Mouse (Mus musculus) subcutaneous adipose tissue, adult 2 months (tissue): ENCODE measurements around the gene Smg9. TPM values are rescaled to one million over a fixed set of nuclear protein-coding genes. Genes with fewer than 3 reads are reported as not detected.

Experiments
- polyA plus RNA-seq: library from polyadenylated mRNA; depleted of rRNA; stranded (reverse); fragments of >200 nt; gene quantifications from 2 replicates; pipeline ENCODE4 v1.2.3, GENCODE M21; 2012; ENCODE audit warnings: low replicate concordance; rRNA removed

Gene Smg9
- 41.9 and 55.8 TPM in 2 replicates for polyA plus RNA-seq

DNA sequence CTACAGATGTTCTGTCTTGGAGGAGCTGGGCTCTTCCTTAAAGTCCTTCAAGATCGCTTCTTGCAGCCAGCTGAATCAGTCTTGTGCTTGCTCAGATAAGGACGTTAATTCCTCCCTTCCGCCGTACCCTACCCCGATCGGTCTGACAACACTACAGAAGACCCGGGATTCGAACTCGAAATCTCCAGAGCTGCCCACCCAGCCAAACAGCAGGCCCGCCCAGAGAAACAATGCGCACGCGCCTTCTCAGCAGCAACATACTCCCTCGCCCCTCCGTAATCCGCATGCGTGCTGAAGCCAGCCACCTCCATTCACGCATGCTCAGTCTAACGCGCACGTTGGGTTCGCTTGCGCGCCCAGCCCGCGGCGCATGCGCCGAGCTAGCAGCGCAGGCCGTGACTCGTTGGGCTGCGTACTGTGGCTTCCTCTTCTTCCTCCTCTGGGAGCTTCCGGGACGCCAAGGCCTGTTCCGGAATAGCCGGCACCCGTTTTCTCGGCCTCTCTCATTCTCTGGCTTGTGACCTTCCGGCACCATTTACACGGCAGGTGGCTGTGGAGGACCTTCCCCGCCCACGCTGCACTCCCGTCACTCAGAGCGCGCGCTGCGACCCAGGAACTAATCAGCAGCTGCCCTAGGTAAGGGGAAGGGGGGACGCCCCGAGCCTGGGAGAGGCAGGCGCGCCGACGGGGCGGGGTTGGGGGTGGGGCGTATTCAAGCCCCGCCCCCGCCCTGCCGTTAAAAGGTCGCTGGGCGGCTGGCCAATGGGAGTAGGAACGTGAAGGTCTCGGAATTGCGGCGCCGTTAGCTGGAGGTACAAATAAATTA is at the start of gene Smg9:
Smg9 (plus strand) TSS at position 364 of the 826 bp plus-strand sequence.

DNA sequence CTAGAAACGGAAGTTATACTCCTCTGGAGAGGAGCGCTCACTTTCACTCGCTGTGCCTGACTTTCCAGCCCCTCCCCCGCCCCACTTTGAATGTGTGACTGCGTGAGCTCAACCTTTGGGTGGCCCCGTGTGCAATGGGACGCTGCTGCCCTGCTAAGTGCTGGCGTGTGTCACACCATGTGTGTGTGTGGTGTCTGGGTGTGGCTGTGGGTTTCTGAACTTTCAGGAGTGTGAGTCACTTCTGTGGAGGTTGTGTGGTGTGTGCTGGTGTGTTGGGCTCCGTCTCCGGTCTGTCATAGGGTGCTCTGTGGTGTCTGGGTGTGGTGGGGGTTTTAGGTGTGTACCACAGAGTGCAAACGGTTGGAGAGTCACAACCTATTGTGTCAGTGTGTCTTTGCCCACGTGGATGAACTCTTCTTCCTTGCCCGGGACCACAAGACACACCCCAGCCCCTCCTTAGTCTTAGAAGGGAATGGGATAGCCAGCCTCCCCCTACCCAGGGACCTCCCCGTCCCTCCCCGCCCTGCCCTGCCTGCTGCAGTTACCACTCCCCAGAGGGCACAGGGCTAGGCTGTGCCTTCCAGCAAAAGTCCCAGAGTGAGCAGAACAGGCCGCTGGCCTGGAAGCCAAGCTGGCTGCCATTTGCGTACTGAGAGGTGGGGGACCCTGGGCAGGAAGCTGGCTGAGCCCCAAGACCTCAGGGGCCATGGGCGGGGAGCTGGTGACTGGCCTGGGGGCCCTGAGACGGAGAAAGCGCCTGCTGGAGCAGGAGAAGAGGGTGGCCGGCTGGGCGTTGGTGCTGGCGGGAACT is 29.5 kb upstream of the Smg9 start, which contains the start of gene Kcnn4:
Kcnn4 (plus strand) TSS at position 533 of the 811 bp plus-strand sequence.

DNA sequence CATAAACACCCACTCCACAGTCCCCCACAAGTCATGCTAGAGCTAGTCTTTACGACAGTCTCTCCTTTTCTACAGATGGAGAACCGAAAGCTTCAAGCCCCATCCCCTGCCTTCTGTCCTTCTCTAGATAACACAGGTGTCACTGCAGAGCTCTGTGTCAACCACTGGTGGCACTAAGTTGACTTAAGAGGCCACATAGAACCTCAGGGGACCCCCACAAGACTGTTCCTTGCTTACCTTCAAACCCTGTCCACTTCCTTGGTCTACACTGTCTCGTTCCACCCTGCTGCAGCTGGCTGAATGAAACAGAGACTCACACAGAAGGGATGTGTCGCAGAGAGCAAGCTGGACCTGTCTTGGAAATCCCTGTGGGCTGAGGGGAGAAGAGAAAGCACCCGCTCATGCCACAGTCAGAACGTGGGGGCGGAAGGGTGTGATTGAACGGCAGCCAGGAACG is 52.5 kb downstream of the Smg9 start, which contains the start of gene Irgc1:
Irgc1 (minus strand) TSS at position 443 of the 457 bp plus-strand sequence.

DNA sequence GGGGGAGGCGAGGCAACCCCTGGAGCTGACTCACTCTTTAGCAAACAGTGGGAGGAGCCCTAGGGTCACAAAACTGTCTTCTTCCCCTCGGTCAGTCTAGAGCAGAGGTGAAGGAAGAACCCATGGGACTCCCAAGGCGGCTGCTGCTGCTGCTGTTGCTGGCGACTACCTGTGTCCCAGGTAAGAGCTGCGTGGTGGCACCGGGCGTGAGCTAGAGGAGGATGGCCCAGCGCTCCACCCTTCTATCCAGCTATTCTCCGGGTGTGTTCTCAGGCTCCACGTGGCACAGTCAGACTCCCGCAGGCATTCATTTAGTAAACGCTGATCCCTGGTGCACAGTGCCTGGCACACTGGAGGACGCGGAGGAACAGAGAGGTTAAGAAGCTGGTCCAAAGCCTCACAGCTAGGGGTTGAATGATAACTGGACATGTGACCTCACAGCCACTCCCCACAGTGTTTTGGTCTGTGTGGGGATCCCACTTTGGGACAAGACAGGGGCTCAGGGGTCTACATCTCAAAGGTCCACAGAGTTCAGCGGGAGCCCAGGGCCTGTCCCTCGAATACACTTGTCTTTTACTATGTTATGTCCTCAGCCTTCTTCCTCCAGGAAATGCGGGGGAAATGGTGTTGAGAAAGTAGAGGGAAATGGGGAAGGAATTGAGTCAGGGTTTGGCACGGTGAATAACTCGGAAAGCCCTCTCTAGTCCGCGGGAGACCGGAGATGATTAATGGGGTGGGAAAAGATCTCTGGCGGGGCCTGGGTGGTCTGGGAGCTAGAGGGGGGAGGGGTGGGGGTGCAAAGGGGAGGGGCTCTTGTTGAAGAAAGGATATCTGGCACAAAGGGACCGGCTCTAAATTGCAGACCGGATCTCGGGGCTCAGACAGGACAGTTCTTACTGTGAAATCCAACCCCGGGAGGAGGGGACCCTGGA is 63.2 kb downstream of the Smg9 start, which contains the start of gene Plaur:
Plaur (plus strand) TSS at position 97 of the 932 bp plus-strand sequence.

Other genes starting within 250 kb of the Smg9 start
- gene Zfp114, start 224.6 kb upstream of the Smg9 start, polyA plus RNA-seq: 0.26 and 2.0 TPM in 2 replicates
- gene Zfp111, start 188.2 kb upstream of the Smg9 start, polyA plus RNA-seq: 2.2 and 5.3 TPM in 2 replicates
- 1.1 and 3.8 TPM in 2 replicates for gene Zfp109, start 162.1 kb upstream of the Smg9 start, polyA plus RNA-seq
- gene Zfp108, start 144.8 kb upstream of the Smg9 start, polyA plus RNA-seq: 1.4 and 2.6 TPM in 2 replicates
- 1.4 and 4.7 TPM in 2 replicates for gene Zfp93, start 129.2 kb upstream of the Smg9 start, polyA plus RNA-seq
- 6.1 and 13.2 TPM in 2 replicates for gene Zfp61, start 98.4 kb upstream of the Smg9 start, polyA plus RNA-seq
- gene Zfp94, start 83.0 kb upstream of the Smg9 start, polyA plus RNA-seq: 6.6 and 10.0 TPM in 2 replicates
- gene Tescl, start 65.7 kb upstream of the Smg9 start, polyA plus RNA-seq: not detected in 2 replicates
- gene Lypd5, start 50.4 kb upstream of the Smg9 start, polyA plus RNA-seq: not detected in 2 replicates
- gene Kcnn4, start 29.4 kb upstream of the Smg9 start, polyA plus RNA-seq: 8.2 and 11.7 TPM in 2 replicates
- gene Irgc1, start 52.7 kb downstream of the Smg9 start, polyA plus RNA-seq: 0.09 TPM in 1 of 2 replicates, not detected in the other
- 13.8 and 14.6 TPM in 2 replicates for gene Plaur, start 62.9 kb downstream of the Smg9 start, polyA plus RNA-seq
- 4.5 and 10.2 TPM in 2 replicates for gene Cadm4, start 82.4 kb downstream of the Smg9 start, polyA plus RNA-seq
- 2.7 and 20.4 TPM in 2 replicates for gene Zfp428, start 107.4 kb downstream of the Smg9 start, polyA plus RNA-seq
- not detected in 2 replicates for gene AC161166.1, start 112.8 kb downstream of the Smg9 start, polyA plus RNA-seq
- gene Irgq, start 131.1 kb downstream of the Smg9 start, polyA plus RNA-seq: 19.3 and 22.6 TPM in 2 replicates
- gene Pinlyp, start 146.5 kb downstream of the Smg9 start, polyA plus RNA-seq: 0.15 TPM in 1 of 2 replicates, not detected in the other
- gene Xrcc1, start 146.7 kb downstream of the Smg9 start, polyA plus RNA-seq: 38.3 and 65.9 TPM in 2 replicates
- gene Ethe1, start 187.9 kb downstream of the Smg9 start, polyA plus RNA-seq: 16.2 and 42.4 TPM in 2 replicates
- gene Zfp575, start 188.0 kb downstream of the Smg9 start, polyA plus RNA-seq: 0.23 and 1.2 TPM in 2 replicates
- 0.92 and 2.6 TPM in 2 replicates for gene Phldb3, start 211.1 kb downstream of the Smg9 start, polyA plus RNA-seq
- gene Lypd3, start 236.9 kb downstream of the Smg9 start, polyA plus RNA-seq: 0.07 and 0.81 TPM in 2 replicates